Comparison of ENCODE assay signal across 9 mouse cellular contexts in genomic region chr8:110130537-110130936, GRCm38 (mm10). TPM values are rescaled to one million over a fixed set of nuclear protein-coding genes. Genes with fewer than 3 reads are reported as not detected.
DNase-seq lines count a peak whose midpoint lies in the region; ATAC-seq and TF ChIP-seq lines count a peak whose summit lies in the region.
"Had no signal": no experiment of that assay in that cellular context is flagged by ENCODE, and none has a peak within 500 bp of the region (broad histone marks: within the 10 kb centered on the region; RNA-seq: fewer than 3 reads in every experiment).

No protein-coding gene starts in this region.

- H3K9me3 ChIP-seq in ES-Bruce4 (replicated peaks; ENCODE audit: control insufficient read depth, insufficient read depth, low read length, poor library complexity, severe bottlenecking), result no peaks in the 10 kb centered on the region
- no peaks in the 10 kb centered on the region for H3K9me3 ChIP-seq in lung, embryonic 14.5 days (ENCODE audit: low read depth, low read length)
- H3K9me3 ChIP-seq: heart, embryonic 13.5 days had no signal

- no peak overlapping the region for H3K9ac ChIP-seq in ES-Bruce4 (ENCODE audit: low read depth, poor library complexity, severe bottlenecking)
- no peak overlapping the region for H3K9ac ChIP-seq in lung, embryonic 14.5 days
- H3K9ac ChIP-seq: heart, embryonic 13.5 days had no signal

- WGBS in lung, embryonic 14.5 days, result 13% methylated on average over 13 of the region's 13 CpGs

- no peak overlapping the region for H3K4me3 ChIP-seq in ES-Bruce4 (ENCODE audit: low read depth, low read length)
- no peak overlapping the region for H3K4me3 ChIP-seq in lung, embryonic 14.5 days (ENCODE audit: low read depth, low read length)
- H3K4me3 ChIP-seq: heart, embryonic 13.5 days had no signal

- no peaks in the 10 kb centered on the region for H3K4me1 ChIP-seq in ES-Bruce4 (ENCODE audit: control insufficient read depth, insufficient read depth, low read length)
- H3K4me1 ChIP-seq in lung, embryonic 14.5 days (ENCODE audit: insufficient read depth), result no peaks in the 10 kb centered on the region
- H3K4me1 ChIP-seq: heart, embryonic 13.5 days had no signal

- TF ChIP-seq CTCF in ES-Bruce4 (IDR thresholded peaks at IDR 0.05; ENCODE audit: low read depth, low read length), result peak; percentile 91
- peak; percentile 95 for TF ChIP-seq CTCF in brain, embryonic 14.5 days (IDR thresholded peaks at IDR 0.05; ENCODE audit: borderline replicate concordance, extremely low read depth, insufficient read depth, insufficient read length)
- peak; percentile 85 for TF ChIP-seq CTCF in lung, embryonic 14.5 days (IDR thresholded peaks at IDR 0.05; ENCODE audit: low read depth)

- no peak overlapping the region for H3K4me2 ChIP-seq in lung, embryonic 14.5 days
- H3K4me2 ChIP-seq: heart, embryonic 13.5 days had no signal

- DNase-seq in brain, embryonic 14.5 days (ENCODE audit: low read depth), result peak; percentile 87
- peak; percentile 12 for DNase-seq in fibroblast of lung, adult 2 months (ENCODE audit: low read depth)
- peak; percentile 12 for DNase-seq in heart, postnatal 25 days (ENCODE audit: low spot score)
- peak; percentile 81 for DNase-seq in layer of hippocampus, adult 11-12 months (ENCODE audit: low spot score)
- peak; percentile 90 for DNase-seq in lung, embryonic 14.5 days
- DNase-seq in retina, embryonic 14.5 days (ENCODE audit: low spot score), result peak; percentile 94
- DNase-seq in urinary bladder, adult 2 months (ENCODE audit: low spot score), result peak; percentile 50

- no peaks in the 10 kb centered on the region for H3K36me3 ChIP-seq in ES-Bruce4 (ENCODE audit: control insufficient read depth, insufficient read depth, low read length, poor library complexity, severe bottlenecking)
- H3K36me3 ChIP-seq in lung, embryonic 14.5 days (ENCODE audit: insufficient read depth), result no peaks in the 10 kb centered on the region
- H3K36me3 ChIP-seq: heart, embryonic 13.5 days had no signal

- no peak for TF ChIP-seq POLR2A in ES-Bruce4 (IDR thresholded peaks at IDR 0.05; ENCODE audit: insufficient read depth, low read length)
- no peak for TF ChIP-seq POLR2A in brain, embryonic 14.5 days (IDR thresholded peaks at IDR 0.05; ENCODE audit: borderline replicate concordance, extremely low read depth, insufficient read depth, insufficient read length, poor library complexity, severe bottlenecking)

- no peak; the same call in 1 of the 2 replicates for ATAC-seq in lung, embryonic 14.5 days (ENCODE audit: insufficient read depth)

- no peak overlapping the region for H3K27ac ChIP-seq in ES-Bruce4 (ENCODE audit: insufficient read depth, low read length)
- no peak overlapping the region for H3K27ac ChIP-seq in lung, embryonic 14.5 days (ENCODE audit: low read depth)
- H3K27ac ChIP-seq: heart, embryonic 13.5 days had no signal

- H3K27me3 ChIP-seq in ES-Bruce4 (ENCODE audit: control insufficient read depth, insufficient read depth, low read length, poor library complexity, severe bottlenecking), result no peaks in the 10 kb centered on the region
- no peaks in the 10 kb centered on the region for H3K27me3 ChIP-seq in lung, embryonic 14.5 days (ENCODE audit: insufficient read depth, low read length)

- no peak for TF ChIP-seq EP300 in ES-Bruce4 (IDR thresholded peaks at IDR 0.05; ENCODE audit: insufficient read depth, low read depth, low read length)

- intact Hi-C loops in heart, postnatal 25 days (cut with DNase I), result loop anchor here (5.0 kb wide), 1 partner anchor 347 kb away; no protein-coding TSS in a partner anchor

RNA-seq across cellular contexts. Expression of gene Gm17720, which starts 28.0 kb away (rescaled TPM):
- polyA plus RNA-seq in ES-Bruce4 (2011; ENCODE audit: insufficient read depth, insufficient read length, low read depth, missing spikeins), result not detected in 2 replicates
- not detected in 2 replicates for polyA plus RNA-seq in brain, embryonic 14.5 days (2012; rRNA removed)
- total RNA-seq in heart, postnatal 25 days (2021), result not detected
- not detected in 2 replicates for polyA plus RNA-seq in lung, embryonic 14.5 days (2014; fragmentation: Nextera tagmentation; extraction: Ambion mirVana)
- not detected in 2 replicates for polyA plus RNA-seq in urinary bladder, adult 2 months (2012; rRNA removed)
- polyA plus RNA-seq: heart, embryonic 13.5 days had no signal

RNA-seq across cellular contexts. Expression of gene Gm21964, which starts 29.5 kb away (rescaled TPM):
- not detected in 2 replicates for polyA plus RNA-seq in ES-Bruce4 (2011; ENCODE audit: insufficient read depth, insufficient read length, low read depth, missing spikeins)
- polyA plus RNA-seq in brain, embryonic 14.5 days (2012; rRNA removed), result not detected in 2 replicates
- total RNA-seq in heart, postnatal 25 days (2021), result not detected
- polyA plus RNA-seq in lung, embryonic 14.5 days (2014; fragmentation: Nextera tagmentation; extraction: Ambion mirVana), result not detected in 2 replicates
- polyA plus RNA-seq in urinary bladder, adult 2 months (2012; rRNA removed), result not detected in 2 replicates
- polyA plus RNA-seq: heart, embryonic 13.5 days had no signal

RNA-seq across cellular contexts. Expression of gene Calb2, which starts 37.5 kb away (rescaled TPM):
- 0.62 and 0.84 TPM in 2 replicates for polyA plus RNA-seq in ES-Bruce4 (2011; ENCODE audit: insufficient read depth, insufficient read length, low read depth, missing spikeins)
- 40.6 and 45.5 TPM in 2 replicates for polyA plus RNA-seq in brain, embryonic 14.5 days (2012; rRNA removed)
- total RNA-seq in heart, postnatal 25 days (2021), result not detected
- polyA plus RNA-seq in lung, embryonic 14.5 days (2014; fragmentation: Nextera tagmentation; extraction: Ambion mirVana), result 22.7 and 23.0 TPM in 2 replicates
- 0.07 and 0.11 TPM in 2 replicates for polyA plus RNA-seq in urinary bladder, adult 2 months (2012; rRNA removed)

RNA-seq across cellular contexts. Expression of gene Zfp612, which starts 51.0 kb away (rescaled TPM):
- polyA plus RNA-seq in ES-Bruce4 (2011; ENCODE audit: insufficient read depth, insufficient read length, low read depth, missing spikeins), result 2.4 and 2.8 TPM in 2 replicates
- polyA plus RNA-seq in brain, embryonic 14.5 days (2012; rRNA removed), result 11.9 and 15.0 TPM in 2 replicates
- total RNA-seq in heart, postnatal 25 days (2021), result 1 to 10 TPM; 6.3 to 7.4 TPM
- polyA plus RNA-seq in lung, embryonic 14.5 days (2014; fragmentation: Nextera tagmentation; extraction: Ambion mirVana), result 5.4 and 5.8 TPM in 2 replicates
- polyA plus RNA-seq in urinary bladder, adult 2 months (2012; rRNA removed), result 6.7 and 8.3 TPM in 2 replicates

Comparison
In these comparisons a context has a peak if more than half of its experiments do, and no peak if none do; other contexts are left out.
1. DNase-seq: peak in every context shown above with its lines; median percentile 94 in retina, embryonic 14.5 days; 90 in lung, embryonic 14.5 days; 87 in brain, embryonic 14.5 days; 81 in layer of hippocampus, adult 11-12 months; 50 in urinary bladder, adult 2 months; 12 in fibroblast of lung, adult 2 months; 12 in heart, postnatal 25 days.
2. RNA of gene Calb2, which starts 37.5 kb away (polyA plus RNA-seq): 40.6 to 45.5 TPM in brain, embryonic 14.5 days and 22.7 to 23.0 TPM in lung, embryonic 14.5 days; 0.62 to 0.84 TPM in ES-Bruce4 and 0.07 to 0.11 TPM in urinary bladder, adult 2 months; every median in the first group is over 10 times any median in the second.
3. Peak in every context shown above with its lines, with median percentiles within 50 percentile points of each other: CTCF ChIP-seq.